Mouse (Mus musculus) megakaryocyte progenitor cell, adult 5-6 weeks (primary cell): ENCODE data around the gene Fbxo42. TPM values are rescaled to one million over a fixed set of nuclear protein-coding genes. Genes with fewer than 3 reads are reported as not detected.
A peak's percentile ranks its signal among the peaks of the same experiment; 100 is the strongest.

Source experiments
- ATAC-seq: replicated peaks from 2 replicates; pipeline ENCODE4 v1.8.0; 2016; ENCODE audit warnings: mild to moderate bottlenecking, moderate TSS enrichment, inconsistent platforms; ENCODE audit not compliant: poor library complexity
- total RNA-seq, 2 experiments: library from RNA; stranded (forward) in 1 of 2; stranded (reverse) in 1 of 2; fragments of 157-497, 149-512 nt in 1 of 2; fragments of 200-1000 nt in 1 of 2; gene quantifications; 2 replicates each; pipeline versions ENCODE4 v1.2.3 to v1.2.4; 2015 to 2017

Fbxo42 gene
- total RNA-seq, 2 experiments from 2014 or later: 11.4 to 15.4 TPM

DNA sequence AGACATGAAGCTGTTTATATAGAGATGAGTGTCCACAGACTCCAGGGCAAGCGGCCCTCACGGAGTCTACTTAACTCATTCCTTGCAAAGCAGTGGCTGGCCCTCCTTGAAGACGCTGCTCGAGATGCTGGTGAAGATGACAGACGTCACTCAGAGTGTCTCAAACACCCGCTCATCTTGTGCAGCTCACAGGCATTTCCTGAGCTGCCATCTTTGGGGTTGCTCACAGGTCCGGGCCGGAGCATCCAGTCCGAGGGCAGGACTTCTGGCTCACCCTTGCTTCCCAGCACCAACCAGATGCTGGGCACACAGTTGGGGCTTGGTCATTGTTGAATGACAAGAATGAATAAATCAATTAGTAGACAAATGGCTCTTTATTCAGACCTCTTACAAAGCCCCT, 65.2 kb downstream of the Fbxo42 start:
- ATAC-seq: no peak

DNA sequence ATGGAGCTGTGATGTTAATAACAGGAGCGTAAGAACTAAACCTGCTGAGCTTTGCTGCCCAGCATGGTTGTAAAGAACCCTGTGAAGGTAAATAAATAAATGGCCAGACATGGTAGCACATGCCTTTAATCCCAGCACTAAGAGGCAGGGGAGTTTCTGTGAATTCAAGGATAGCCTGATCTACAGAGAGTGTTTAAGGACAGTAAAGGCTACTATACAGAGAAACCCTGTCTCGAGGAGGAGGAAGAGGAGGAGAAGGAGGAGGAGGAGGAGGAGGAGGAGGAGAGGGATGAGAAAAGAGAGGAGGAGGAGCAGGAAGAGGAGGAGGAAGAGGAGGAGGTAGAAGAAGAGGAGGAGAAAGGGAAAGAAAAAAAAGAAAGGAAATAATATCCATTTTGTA, 65.6 kb downstream of the Fbxo42 start:
- ATAC-seq: no peak

DNA sequence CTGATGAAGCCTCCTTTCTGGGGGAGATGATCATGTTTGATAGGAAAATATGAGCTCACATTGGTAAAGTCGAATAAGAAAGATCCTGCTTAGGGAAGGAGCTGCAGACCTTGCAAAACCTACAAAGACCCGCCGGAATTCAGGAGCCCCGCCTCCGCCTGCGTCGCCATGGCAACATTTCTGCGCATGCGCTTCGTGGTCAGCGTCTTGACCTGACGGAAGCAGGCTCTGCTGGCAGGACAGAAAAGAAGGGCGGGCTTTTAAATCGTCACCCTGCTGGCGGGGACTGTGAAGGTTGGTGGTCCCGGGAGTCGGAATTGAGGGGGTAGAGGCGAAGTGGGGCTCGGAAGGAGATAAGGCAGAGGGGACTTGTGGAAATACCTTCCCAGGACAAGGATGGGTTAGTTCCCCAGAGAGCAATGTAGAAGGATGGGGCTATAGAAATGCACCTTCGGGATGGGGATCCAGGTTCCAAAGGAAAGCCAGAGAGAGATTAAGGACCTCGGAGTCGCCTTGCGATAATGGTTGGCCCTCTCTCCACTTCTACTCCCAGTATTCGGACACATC, 66.1 kb downstream of the Fbxo42 start, which contains the start of gene Rsg1:
Gene Rsg1, plus strand, starts transcription at position 187 of the 567 bp plus-strand sequence.
- ATAC-seq: peak; percentile 81

GRCm38 (mm10) chr4:141214337-141214851, 66.7 kb downstream of the Fbxo42 start:
- peak; percentile 86 for ATAC-seq

GRCm38 (mm10) chr4:141219583-141220213, 72.0 kb downstream of the Fbxo42 start:
- ATAC-seq: no peak

DNA sequence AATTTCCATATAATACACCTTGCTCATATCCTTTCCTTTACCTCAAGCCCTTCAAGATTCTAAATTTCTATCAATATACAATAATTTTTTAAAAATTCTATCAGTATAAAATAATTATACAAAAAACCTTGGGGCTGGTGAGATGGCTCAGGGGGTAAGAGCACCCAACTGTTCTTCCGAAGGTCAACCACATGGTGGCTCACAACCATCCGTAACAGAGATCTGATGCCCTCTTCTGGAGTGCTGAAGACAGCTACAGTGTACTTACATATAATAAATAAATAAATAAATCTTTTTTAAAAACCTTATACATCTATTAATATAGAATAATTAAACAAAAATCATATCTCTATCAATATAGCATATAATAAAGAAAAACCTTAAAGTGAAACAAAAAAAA, 74.1 kb downstream of the Fbxo42 start:
- 0 out of 2 replicates have a peak, but pooled peaks have one; percentile 37 for ATAC-seq

DNA sequence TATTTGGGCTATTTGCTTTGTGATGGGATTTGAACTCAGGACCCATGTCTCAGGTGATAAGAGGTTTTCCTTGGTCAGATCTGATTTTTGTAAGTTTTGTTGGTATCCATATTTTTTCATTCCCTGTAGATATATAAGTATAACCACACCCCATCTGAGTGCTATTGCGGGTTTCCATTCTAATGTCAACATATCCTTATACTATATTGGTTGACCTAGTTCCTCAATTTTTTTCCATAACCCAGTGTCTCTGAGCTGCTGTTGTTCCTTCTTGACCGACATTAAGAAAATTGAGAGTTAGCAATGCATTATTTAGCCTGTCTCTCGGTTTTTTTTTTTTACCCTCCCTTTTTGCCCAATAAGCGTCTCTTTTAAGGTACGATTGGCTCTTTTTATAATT, 75.0 kb downstream of the Fbxo42 start:
- ATAC-seq: peak; percentile 46; the same call in 1 of the 2 replicates

GRCm38 (mm10) chr4:141228687-141229086, 81.0 kb downstream of the Fbxo42 start:
- ATAC-seq: no peak

GRCm38 (mm10) chr4:141233196-141233595, 85.5 kb downstream of the Fbxo42 start:
- ATAC-seq: no peak

GRCm38 (mm10) chr4:141235537-141236111, 87.9 kb downstream of the Fbxo42 start:
- ATAC-seq: no peak

GRCm38 (mm10) chr4:141236856-141237255, 89.1 kb downstream of the Fbxo42 start:
- no peak for ATAC-seq

- ATAC-seq: no peak
Measured at GRCm38 (mm10) chr4:141238492-141239387, 91.0 kb downstream of the Fbxo42 start.

DNA sequence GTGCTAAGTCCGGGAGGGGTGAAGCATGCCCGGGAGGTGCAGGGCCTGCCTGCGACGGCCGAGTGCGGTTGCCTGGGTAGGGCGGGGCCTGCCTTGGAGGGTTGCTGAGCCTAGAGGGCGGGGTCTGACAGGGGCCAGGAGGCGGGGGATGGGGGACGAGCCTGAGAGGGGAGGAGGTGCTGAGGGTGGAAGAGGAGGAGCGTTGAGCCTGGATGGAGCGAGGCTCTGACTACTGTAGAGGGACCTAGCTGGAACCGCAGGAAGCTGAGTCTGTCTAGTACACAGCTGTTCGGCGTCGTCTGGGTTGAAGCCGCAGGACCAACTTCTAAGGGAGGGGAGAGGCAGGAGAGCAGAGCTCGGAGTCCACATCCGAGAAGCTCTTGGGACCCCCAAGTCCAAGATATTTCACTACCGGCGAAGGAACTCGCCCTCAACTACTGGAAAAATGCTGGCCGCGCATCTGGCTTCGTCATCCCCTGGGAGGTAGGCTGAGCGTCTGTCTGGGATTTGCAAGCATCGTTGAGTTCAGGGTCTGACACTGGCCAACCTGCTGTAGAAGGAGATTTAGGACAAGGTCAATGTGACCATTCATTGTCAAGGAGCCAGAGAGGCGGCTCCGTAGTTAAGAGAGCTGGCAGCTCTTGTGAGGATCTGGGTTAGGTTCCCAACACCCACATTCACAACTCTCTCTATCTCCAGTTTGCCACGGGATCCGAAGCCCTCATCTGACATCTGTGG, 91.8 kb downstream of the Fbxo42 start, which contains the start of gene Arhgef19:
Gene Arhgef19, plus strand, starts transcription at position 112 of the 738 bp plus-strand sequence.
- peak; percentile 97 for ATAC-seq

DNA sequence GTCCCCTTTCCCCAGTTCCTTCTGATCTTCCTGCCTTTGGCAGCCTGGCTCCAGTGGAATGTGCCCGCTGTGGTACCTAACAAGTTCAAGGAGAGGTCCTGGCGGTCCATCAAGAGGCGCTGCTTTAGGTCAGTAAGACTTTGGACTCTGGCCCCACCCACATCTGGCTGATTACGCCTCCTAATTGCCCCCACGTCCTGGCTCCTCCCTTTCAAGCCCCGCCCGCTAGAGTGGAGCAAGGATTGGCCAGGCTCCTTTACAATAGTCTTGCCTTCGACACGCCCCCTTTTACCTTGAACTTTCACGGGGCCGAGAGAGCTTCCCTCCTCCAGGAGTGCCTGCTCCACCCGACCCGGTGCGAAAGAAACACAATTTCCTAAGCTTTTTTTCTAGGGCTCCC, 92.9 kb downstream of the Fbxo42 start:
- ATAC-seq: peak; percentile 59

DNA sequence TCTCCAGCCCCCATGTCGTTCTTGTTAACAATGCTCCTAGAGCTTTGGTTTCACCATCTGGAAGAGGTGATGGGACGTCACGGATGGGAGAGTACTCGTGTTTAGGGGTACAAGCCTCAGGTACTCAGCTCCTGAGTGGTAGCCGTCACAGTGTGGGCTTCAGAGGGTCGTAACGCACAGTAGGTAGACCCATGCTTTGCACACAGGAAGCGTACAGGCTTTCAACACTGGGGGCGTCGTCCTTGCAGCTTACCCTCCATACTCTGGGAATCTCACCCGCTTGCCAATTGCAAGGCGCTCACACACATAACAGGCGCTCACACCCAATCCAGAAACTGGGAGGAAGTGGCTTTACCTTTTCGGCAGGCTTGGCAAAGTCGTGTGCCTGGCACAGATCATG, 94.1 kb downstream of the Fbxo42 start:
- ATAC-seq: no peak

DNA sequence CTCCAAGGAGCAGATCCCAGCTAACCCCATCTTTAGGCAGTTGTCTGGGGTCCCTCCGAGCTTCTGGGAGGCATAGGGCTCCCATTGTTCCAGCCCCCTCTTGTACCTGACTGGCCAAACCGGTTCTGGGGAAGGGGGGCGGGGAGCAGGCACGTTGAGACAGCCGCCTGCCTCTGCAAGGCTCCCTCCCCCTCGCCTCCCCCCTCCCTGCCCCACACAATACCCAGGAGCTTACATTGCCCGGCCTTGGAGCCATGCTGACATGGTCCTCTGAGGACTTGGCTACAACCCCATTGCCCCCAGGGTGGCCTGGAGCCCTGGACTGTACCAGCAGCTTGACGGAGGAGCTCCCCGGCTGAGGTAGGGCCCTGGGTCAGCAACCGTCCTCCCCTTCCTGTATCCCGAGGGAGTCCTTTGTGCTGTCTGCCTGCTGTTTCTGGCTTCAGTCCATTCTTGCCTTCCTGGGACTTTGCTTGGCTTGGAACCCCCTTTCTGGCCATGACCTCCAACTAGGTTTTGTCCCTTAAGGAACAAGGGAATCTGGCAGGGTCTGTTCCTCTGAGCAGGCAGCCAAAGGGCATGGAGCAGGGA, 95.0 kb downstream of the Fbxo42 start:
- ATAC-seq: no peak

GRCm38 (mm10) chr4:141243636-141244035, 95.9 kb downstream of the Fbxo42 start:
- ATAC-seq: no peak

DNA sequence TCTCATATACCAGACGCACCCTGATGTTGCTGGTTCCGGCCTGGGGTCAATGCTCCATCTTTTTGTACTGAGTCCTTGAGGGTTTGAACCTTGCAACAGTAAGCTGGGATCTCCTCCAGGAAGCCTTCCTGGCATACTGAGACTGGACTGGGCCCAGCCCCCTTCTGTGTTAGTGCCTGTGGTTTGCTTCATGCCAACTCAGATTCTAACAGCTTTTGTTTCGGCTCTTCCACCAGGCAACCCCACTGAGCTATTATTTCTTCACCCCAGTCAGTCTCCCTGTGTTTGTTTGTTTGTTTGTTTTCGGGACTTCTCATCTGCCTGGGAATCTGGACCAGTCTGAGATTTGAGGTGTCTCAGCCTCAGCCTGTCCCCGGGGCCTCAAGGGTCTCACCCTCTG, 96.7 kb downstream of the Fbxo42 start:
- ATAC-seq: no peak

DNA sequence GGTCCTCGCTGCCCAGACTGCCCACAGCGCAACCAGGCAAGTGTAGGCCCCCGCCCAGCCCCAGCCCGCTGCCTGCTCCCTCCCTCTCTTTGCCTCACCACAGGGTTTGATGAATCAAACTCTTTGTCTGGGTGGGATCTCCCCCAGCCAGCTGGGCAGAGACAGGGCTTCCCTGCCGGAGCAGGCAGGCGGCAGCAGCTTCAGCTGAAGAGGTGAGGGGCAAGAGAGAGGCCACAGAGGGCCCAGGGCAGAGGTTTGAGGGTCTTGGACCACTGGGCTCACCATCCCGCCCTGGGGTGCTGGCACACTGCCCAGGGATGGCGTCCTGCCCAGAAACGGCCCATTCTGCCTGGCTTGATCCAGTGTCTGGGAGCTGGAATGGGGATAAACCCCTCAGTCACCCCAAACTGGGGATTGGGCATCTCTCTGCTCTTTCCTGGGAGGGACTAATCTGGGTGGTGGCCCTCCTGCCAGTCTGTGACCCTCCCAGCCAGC, 97.3 kb downstream of the Fbxo42 start:
- no peak for ATAC-seq
